Mouse (Mus musculus) kidney, adult 18-20 months (tissue): ENCODE measurements around the gene Nbr1.
"Not testable (repeated sequence)": the region's sequence is repeated elsewhere in the genome, so short reads cannot be mapped to it uniquely, and the experiment has no call there.

Source experiments
- DNase-seq: peaks from one replicate; pipeline ENCODE4 v3.0.0; 2021

Nbr1 gene

GRCm38 (mm10) chr11:101626995-101627856, 75.3 kb downstream of the Nbr1 start, which contains the start of gene Rdm1:
TSS of gene Rdm1 (plus strand) at chr11:101627195.
- peak; percentile 86 for DNase-seq

DNA sequence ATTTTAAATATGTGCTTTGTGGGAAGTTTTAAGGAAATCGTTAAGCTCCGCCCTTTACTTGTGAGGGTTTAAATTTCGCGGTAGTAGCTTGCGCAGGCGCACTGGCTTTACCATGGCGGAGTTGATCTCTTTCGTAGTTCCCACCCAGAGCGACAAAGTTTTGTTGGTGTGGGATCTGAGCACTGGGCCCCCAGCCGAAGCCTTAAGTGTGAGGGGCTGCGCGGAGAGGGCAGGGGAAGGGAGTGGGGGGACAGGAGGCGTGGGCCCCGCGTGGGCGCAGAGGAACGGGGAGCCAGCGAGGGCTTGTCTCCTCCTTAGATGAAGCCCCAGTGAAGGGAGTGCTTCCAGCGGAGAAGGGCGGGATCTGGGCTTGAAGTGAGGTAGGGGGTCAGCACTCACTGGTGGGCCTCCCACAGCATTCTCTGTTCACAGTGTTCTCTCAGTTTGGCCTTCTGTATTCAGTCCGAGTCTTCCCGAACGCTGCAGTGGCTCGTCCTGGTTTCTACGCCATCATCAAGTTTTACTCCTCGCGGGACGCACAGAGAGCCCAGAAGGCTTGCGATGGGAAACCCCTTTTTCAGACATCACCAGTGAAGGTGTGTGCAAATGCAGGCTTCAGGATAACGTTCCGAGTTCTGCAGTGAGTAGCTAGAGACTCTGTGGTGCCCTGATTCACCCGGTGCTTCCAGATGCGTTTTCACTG, 76.1 kb downstream of the Nbr1 start:
- peak; percentile 88 for DNase-seq

DNA sequence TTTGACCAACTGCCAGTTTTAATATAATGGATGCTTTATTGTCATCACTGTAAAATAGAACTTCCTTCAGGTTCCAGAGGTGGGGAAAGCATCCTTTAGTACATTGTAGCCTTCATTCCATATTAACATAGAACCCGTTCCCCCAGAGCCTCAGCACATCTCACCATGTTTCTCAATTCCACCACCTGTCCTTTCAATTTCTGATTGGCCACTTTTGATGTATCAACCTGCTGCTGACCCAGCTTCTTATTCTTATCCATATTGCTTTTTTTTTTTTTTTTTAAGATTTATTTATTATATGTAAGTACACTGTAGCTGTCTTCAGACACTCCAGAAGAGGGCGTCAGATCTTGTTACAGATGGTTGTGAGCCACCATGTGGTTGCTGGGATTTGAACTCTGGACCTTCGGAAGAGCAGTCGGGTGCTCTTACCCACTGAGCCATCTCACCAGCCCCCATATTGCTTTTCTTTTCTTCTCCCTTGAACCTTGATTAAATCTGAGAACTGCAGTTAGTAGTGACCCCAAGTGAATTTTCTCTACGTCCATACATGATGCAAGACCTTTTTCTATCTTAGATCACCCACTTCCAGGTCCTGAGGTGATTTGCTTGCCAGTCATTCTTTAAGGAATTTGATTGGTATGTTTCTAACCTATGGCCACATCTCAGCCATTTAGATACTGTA, 76.9 kb downstream of the Nbr1 start:
- DNase-seq, result not testable (repeated sequence)
